Mouse (Mus musculus): ENCODE data around the gene Pkd1l1. TPM values are rescaled to one million over a fixed set of nuclear protein-coding genes. Genes with fewer than 3 reads are reported as not detected.

Gene Pkd1l1
- polyA plus RNA-seq, 1 experiment from 2014 or later = 0.20 TPM

- 94% methylated on average over 3 of the region's 3 CpGs for WGBS
Measured at GRCm38 (mm10) chr11:8795031-8795430, 178.0 kb downstream of the Pkd1l1 start.

GRCm38 (mm10) chr11:8792146-8792545 is 180.9 kb downstream of the Pkd1l1 start:
- no peak overlapping the region for H3K9ac ChIP-seq (replicated peaks; ENCODE audit: low read depth, low read length)
- H3K9me3 ChIP-seq (ENCODE audit: control insufficient read depth, low read length) = no peaks in the 10 kb centered on the region
- no peak overlapping the region for H3K4me3 ChIP-seq (ENCODE audit: low read depth, low read length)
- no peak overlapping the region for H3K4me2 ChIP-seq (ENCODE audit: low read depth, low read length)
- H3K27ac ChIP-seq (ENCODE audit: low read depth, low read length) = no peak overlapping the region
- 83% methylated on average over 2 of the region's 2 CpGs for WGBS
- no peak for ATAC-seq (ENCODE audit: low read depth)
- H3K4me1 ChIP-seq (ENCODE audit: control insufficient read depth, insufficient read depth, low read length) = no peaks in the 10 kb centered on the region
- H3K27me3 ChIP-seq (ENCODE audit: control insufficient read depth, insufficient read depth, low read length) = no peaks in the 10 kb centered on the region
- no peaks in the 10 kb centered on the region for H3K36me3 ChIP-seq (ENCODE audit: control insufficient read depth, insufficient read depth, low read length)

More at GRCm38 (mm10) chr11:8795031-8795430, 178.0 kb downstream of the Pkd1l1 start:
- no peaks in the 10 kb centered on the region for H3K9me3 ChIP-seq (ENCODE audit: control insufficient read depth, low read length)
- no peak overlapping the region for H3K4me2 ChIP-seq (ENCODE audit: low read depth, low read length)
- no peak overlapping the region for H3K27ac ChIP-seq (ENCODE audit: low read depth, low read length)
- no peak overlapping the region for H3K4me3 ChIP-seq (ENCODE audit: low read depth, low read length)
- ATAC-seq (ENCODE audit: low read depth) = no peak
- H3K27me3 ChIP-seq (ENCODE audit: control insufficient read depth, insufficient read depth, low read length) = no peaks in the 10 kb centered on the region
- H3K4me1 ChIP-seq (ENCODE audit: control insufficient read depth, insufficient read depth, low read length) = no peaks in the 10 kb centered on the region
- H3K36me3 ChIP-seq (ENCODE audit: control insufficient read depth, insufficient read depth, low read length) = no peaks in the 10 kb centered on the region
- H3K9ac ChIP-seq (replicated peaks; ENCODE audit: low read depth, low read length) = no peak overlapping the region

GRCm38 (mm10) chr11:8789186-8789585 is 183.9 kb downstream of the Pkd1l1 start:
- no peak overlapping the region for H3K4me2 ChIP-seq (ENCODE audit: low read depth, low read length)
- ATAC-seq (ENCODE audit: low read depth) = no peak

GRCm38 (mm10) chr11:8787604-8788003 is 185.5 kb downstream of the Pkd1l1 start:
- H3K27ac ChIP-seq (ENCODE audit: low read depth, low read length) = no peak overlapping the region
- no peak overlapping the region for H3K4me3 ChIP-seq (ENCODE audit: low read depth, low read length)
- whole genome bisulfite sequencing = 86% methylated on average over 3 of the region's 3 CpGs
- H3K4me2 ChIP-seq (ENCODE audit: low read depth, low read length) = no peak overlapping the region
- no peak overlapping the region for H3K9ac ChIP-seq (replicated peaks; ENCODE audit: low read depth, low read length)
- H3K36me3 ChIP-seq (ENCODE audit: control insufficient read depth, insufficient read depth, low read length) = no peaks in the 10 kb centered on the region
- no peaks in the 10 kb centered on the region for H3K9me3 ChIP-seq (ENCODE audit: control insufficient read depth, low read length)
- no peaks in the 10 kb centered on the region for H3K4me1 ChIP-seq (ENCODE audit: control insufficient read depth, insufficient read depth, low read length)
- ATAC-seq (ENCODE audit: low read depth) = no peak
- H3K27me3 ChIP-seq (ENCODE audit: control insufficient read depth, insufficient read depth, low read length) = no peaks in the 10 kb centered on the region

More at GRCm38 (mm10) chr11:8789186-8789585, 183.9 kb downstream of the Pkd1l1 start:
- no peaks in the 10 kb centered on the region for H3K9me3 ChIP-seq (ENCODE audit: control insufficient read depth, low read length)
- H3K9ac ChIP-seq (replicated peaks; ENCODE audit: low read depth, low read length) = no peak overlapping the region
- no peaks in the 10 kb centered on the region for H3K27me3 ChIP-seq (ENCODE audit: control insufficient read depth, insufficient read depth, low read length)
- WGBS = 83% methylated on average over 5 of the region's 5 CpGs
- no peaks in the 10 kb centered on the region for H3K36me3 ChIP-seq (ENCODE audit: control insufficient read depth, insufficient read depth, low read length)
- no peaks in the 10 kb centered on the region for H3K4me1 ChIP-seq (ENCODE audit: control insufficient read depth, insufficient read depth, low read length)
- H3K27ac ChIP-seq (ENCODE audit: low read depth, low read length) = no peak overlapping the region
- no peak overlapping the region for H3K4me3 ChIP-seq (ENCODE audit: low read depth, low read length)

GRCm38 (mm10) chr11:8784413-8784812 is 188.7 kb downstream of the Pkd1l1 start:
- ATAC-seq (ENCODE audit: low read depth) = no peak
- Histone ChIP-seq H3K9me3 (ENCODE audit: control insufficient read depth, low read length) (no peaks in the 10 kb centered on the region), H3K4me2 (ENCODE audit: low read depth, low read length) (no peak overlapping the region), H3K36me3 (ENCODE audit: control insufficient read depth, insufficient read depth, low read length) (no peaks in the 10 kb centered on the region), H3K27me3 (ENCODE audit: control insufficient read depth, insufficient read depth, low read length) (no peaks in the 10 kb centered on the region), H3K9ac (replicated peaks; ENCODE audit: low read depth, low read length) (no peak overlapping the region), H3K4me1 (ENCODE audit: control insufficient read depth, insufficient read depth, low read length) (peaks cover 8% of the 10 kb centered on the region; the same call in 1 of the 2 replicates), H3K27ac (ENCODE audit: low read depth, low read length) (no peak overlapping the region), H3K4me3 (ENCODE audit: low read depth, low read length) (no peak overlapping the region)
- WGBS = 66% methylated on average over 4 of the region's 4 CpGs

- Histone ChIP-seq H3K9ac (replicated peaks; ENCODE audit: low read depth, low read length) (no peak overlapping the region), H3K4me1 (ENCODE audit: control insufficient read depth, insufficient read depth, low read length) (peaks cover 8% of the 10 kb centered on the region; the same call in 1 of the 2 replicates), H3K9me3 (ENCODE audit: control insufficient read depth, low read length) (no peaks in the 10 kb centered on the region), H3K4me3 (ENCODE audit: low read depth, low read length) (no peak overlapping the region), H3K36me3 (ENCODE audit: control insufficient read depth, insufficient read depth, low read length) (no peaks in the 10 kb centered on the region), H3K4me2 (ENCODE audit: low read depth, low read length) (no peak overlapping the region), H3K27ac (ENCODE audit: low read depth, low read length) (no peak overlapping the region), H3K27me3 (ENCODE audit: control insufficient read depth, insufficient read depth, low read length) (no peaks in the 10 kb centered on the region)
- 92% methylated on average over 3 of the region's 3 CpGs for WGBS
- ATAC-seq (ENCODE audit: low read depth) = no peak
Measured at GRCm38 (mm10) chr11:8782141-8782465, 191.0 kb downstream of the Pkd1l1 start.

GRCm38 (mm10) chr11:8781308-8782140 is 191.5 kb downstream of the Pkd1l1 start:
- no peaks in the 10 kb centered on the region for H3K9me3 ChIP-seq (ENCODE audit: control insufficient read depth, low read length)
- 50% methylated on average over 10 of the region's 10 CpGs for WGBS
- peaks cover 8% of the 10 kb centered on the region; the same call in 1 of the 2 replicates for H3K4me1 ChIP-seq (ENCODE audit: control insufficient read depth, insufficient read depth, low read length)
- no peaks in the 10 kb centered on the region for H3K36me3 ChIP-seq (ENCODE audit: control insufficient read depth, insufficient read depth, low read length)
- no peak overlapping the region for H3K4me2 ChIP-seq (ENCODE audit: low read depth, low read length)
- peak; percentile 75 for ATAC-seq (ENCODE audit: low read depth)
- H3K9ac ChIP-seq (replicated peaks; ENCODE audit: low read depth, low read length) = no peak overlapping the region
- no peak overlapping the region for H3K4me3 ChIP-seq (ENCODE audit: low read depth, low read length)
- no peaks in the 10 kb centered on the region for H3K27me3 ChIP-seq (ENCODE audit: control insufficient read depth, insufficient read depth, low read length)
- no peak overlapping the region for H3K27ac ChIP-seq (ENCODE audit: low read depth, low read length)

GRCm38 (mm10) chr11:8779427-8779826 is 193.6 kb downstream of the Pkd1l1 start:
- Histone ChIP-seq H3K9me3 (ENCODE audit: control insufficient read depth, low read length) (no peaks in the 10 kb centered on the region), H3K9ac (replicated peaks; ENCODE audit: low read depth, low read length) (no peak overlapping the region), H3K36me3 (ENCODE audit: control insufficient read depth, insufficient read depth, low read length) (no peaks in the 10 kb centered on the region), H3K4me1 (ENCODE audit: control insufficient read depth, insufficient read depth, low read length) (peaks cover 8% of the 10 kb centered on the region; the same call in 1 of the 2 replicates), H3K4me2 (ENCODE audit: low read depth, low read length) (no peak overlapping the region), H3K27ac (ENCODE audit: low read depth, low read length) (no peak overlapping the region), H3K4me3 (ENCODE audit: low read depth, low read length) (no peak overlapping the region), H3K27me3 (ENCODE audit: control insufficient read depth, insufficient read depth, low read length) (no peaks in the 10 kb centered on the region)
- ATAC-seq (ENCODE audit: low read depth) = peak; percentile 32; the same call in 1 of the 2 replicates
- WGBS = 38% methylated on average over 3 of the region's 3 CpGs
